Mouse (Mus musculus) intestine, embryonic 14.5 days (tissue): ENCODE measurements around the gene Rapgef2. TPM values are rescaled to one million over a fixed set of nuclear protein-coding genes. Genes with fewer than 3 reads are reported as not detected.

Experiments
- ATAC-seq: fragments of 200-750 bp; cut with Nextera tagmentation; replicated peaks from 2 replicates; pipeline ENCODE4 v1.8.0; 2017; ENCODE audit warnings: low read depth, moderate number of reproducible peaks, moderate TSS enrichment, moderate library complexity; ENCODE audit not compliant: low FRiP score, low TSS enrichment
- DNase-seq: peaks from one replicate; pipeline ENCODE4 v3.0.0-alpha.2; 2018; ENCODE audit warnings: low spot score
- H3K27ac ChIP-seq: fragments of 300-500 bp; sonication (generic); 2 replicates; pipeline ENCODE4 v1.5.1; 2014; ENCODE audit warnings: low read depth, mild to moderate bottlenecking, control low read depth
- H3K27me3 ChIP-seq: fragments of 300-500 bp; sonication (generic); replicated peaks from 2 replicates; pipeline ENCODE4 v1.6.1; 2014; ENCODE audit warnings: low read length, control low read depth; ENCODE audit not compliant: control insufficient read depth, insufficient read depth
- H3K36me3 ChIP-seq: fragments of 300-500 bp; sonication (generic); 2 replicates; pipeline ENCODE4 v1.6.1; 2014; ENCODE audit warnings: low read length, control low read depth; ENCODE audit not compliant: control insufficient read depth, insufficient read depth
- H3K4me1 ChIP-seq: fragments of 300-500 bp; sonication (generic); replicated peaks from 2 replicates; pipeline ENCODE4 v1.6.1; 2014; ENCODE audit warnings: low read length, control low read depth, mixed read lengths; ENCODE audit not compliant: control insufficient read depth, insufficient read depth
- H3K4me2 ChIP-seq: fragments of 300-500 bp; sonication (generic); 2 replicates; pipeline ENCODE4 v1.6.1; 2014; ENCODE audit warnings: low read length
- H3K4me3 ChIP-seq: fragments of 300-500 bp; sonication (generic); 2 replicates; pipeline ENCODE4 v1.5.1; 2014; ENCODE audit warnings: low read depth, low read length, control low read depth, mixed read lengths
- H3K9ac ChIP-seq: fragments of 300-500 bp; sonication (generic); 2 replicates; pipeline ENCODE4 v1.6.1; 2014; ENCODE audit warnings: mild to moderate bottlenecking, low read length
- H3K9me3 ChIP-seq: fragments of 300-500 bp; sonication (generic); 2 replicates; pipeline ENCODE4 v1.6.1; 2016; ENCODE audit warnings: low read length, control low read depth; ENCODE audit not compliant: control insufficient read depth
- WGBS: fragments of 180-500 bp; shearing (Covaris S2); extraction: QIAGEN DNeasy Blood & Tissue Kit; methylation state at CpG from one replicate; pipeline ENCODE4 v1.1.7; 2014; 5-methylcytosine and 5-hydroxymethylcytosine counted together
- polyA plus RNA-seq: library from polyadenylated mRNA; unstranded; fragments of >200 nt; fragmentation: Nextera tagmentation; extraction: Ambion mirVana; gene quantifications from 2 replicates; pipeline ENCODE4 v1.2.1, GENCODE M21; 2014

Gene Rapgef2
- polyA plus RNA-seq, 1 experiment from 2014 or later: 5.8 TPM

DNA sequence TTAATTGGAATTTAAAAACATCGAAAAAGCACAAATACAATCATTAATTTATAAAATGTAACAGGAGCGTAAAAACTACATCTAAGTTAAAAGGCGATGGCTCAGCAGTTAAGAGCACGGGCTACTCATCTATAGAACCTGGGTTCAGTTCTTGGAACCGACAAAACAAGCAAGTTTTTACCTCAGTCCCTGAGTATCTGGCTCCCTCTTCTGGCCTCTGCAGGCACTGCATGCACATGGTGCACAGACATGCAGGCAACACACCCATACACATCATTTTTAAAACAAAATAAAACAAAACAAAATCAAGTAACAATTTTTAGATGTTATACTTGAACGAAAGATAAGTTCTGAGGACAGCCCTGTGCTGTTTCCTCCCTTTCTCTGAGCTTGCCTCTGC, 176.2 kb downstream of the Rapgef2 start:
- H3K4me1 ChIP-seq: no peaks in the 10 kb centered on the region
- no peaks in the 10 kb centered on the region for H3K9me3 ChIP-seq
- no peaks in the 10 kb centered on the region for H3K27me3 ChIP-seq
- H3K4me3 ChIP-seq: no peak overlapping the region
- no peak overlapping the region for H3K9ac ChIP-seq
- no peak overlapping the region for H3K4me2 ChIP-seq
- H3K27ac ChIP-seq: no peak overlapping the region
- ATAC-seq (no peak), DNase-seq (no peak)
- no peaks in the 10 kb centered on the region for H3K36me3 ChIP-seq
- WGBS: 92% methylated on average over 6 of the region's 6 CpGs

DNA sequence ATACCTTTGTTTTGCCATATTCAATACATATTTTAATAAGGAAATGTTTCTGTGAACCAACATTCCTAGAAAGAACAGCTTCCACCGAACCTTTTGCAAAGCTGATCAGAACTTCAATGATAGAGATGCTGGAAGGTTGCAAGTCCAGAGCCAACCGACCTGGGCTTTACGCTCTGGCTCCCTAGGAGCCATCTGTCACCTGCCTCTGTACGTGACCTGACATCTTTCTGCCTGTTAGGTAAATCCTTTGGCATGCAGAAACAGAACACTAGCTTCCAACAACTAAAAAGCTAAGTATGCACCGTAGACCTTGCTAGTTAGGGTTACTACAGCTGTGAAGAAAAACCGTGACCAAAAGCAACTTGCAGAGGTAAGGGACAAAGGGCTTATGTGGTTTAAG, 178.1 kb downstream of the Rapgef2 start:
- Histone ChIP-seq H3K9ac (no peak overlapping the region), H3K9me3 (no peaks in the 10 kb centered on the region), H3K4me1 (no peaks in the 10 kb centered on the region), H3K4me2 (no peak overlapping the region), H3K4me3 (no peak overlapping the region), H3K36me3 (peaks cover 11% of the 10 kb centered on the region; the same call in 1 of the 2 replicates), H3K27ac (no peak overlapping the region), H3K27me3 (no peaks in the 10 kb centered on the region)
- 88% methylated on average over 6 of the region's 6 CpGs for WGBS
- no peak for ATAC-seq
- no peak for DNase-seq

DNA sequence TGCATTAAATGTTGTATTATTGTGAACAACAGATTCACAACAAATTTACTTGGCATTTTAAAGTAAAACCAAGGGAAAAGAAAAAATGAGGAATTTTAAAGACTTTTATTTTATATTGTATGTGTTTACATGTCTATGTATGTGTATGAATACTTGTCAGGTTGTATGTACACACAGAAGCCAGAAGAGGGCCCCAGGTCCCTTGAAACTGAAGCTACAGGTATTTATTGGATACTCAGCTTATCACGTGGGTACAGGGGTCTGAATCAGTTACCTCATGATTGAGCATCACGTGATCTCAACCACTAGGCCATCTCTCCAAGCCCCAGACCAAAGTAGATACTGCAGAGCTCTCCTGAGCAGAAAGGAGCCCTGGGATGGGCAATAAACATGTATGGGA, 180.0 kb downstream of the Rapgef2 start:
- H3K4me3 ChIP-seq: no peak overlapping the region
- H3K27ac ChIP-seq: no peak overlapping the region
- H3K36me3 ChIP-seq: peaks cover 16% of the 10 kb centered on the region; the same call in 1 of the 2 replicates
- DNase-seq (no peak), ATAC-seq (no peak)
- no peaks in the 10 kb centered on the region for H3K27me3 ChIP-seq
- 80% methylated on average over 2 of the region's 2 CpGs for WGBS
- H3K9ac ChIP-seq: no peak overlapping the region
- H3K4me2 ChIP-seq: no peak overlapping the region
- H3K4me1 ChIP-seq: no peaks in the 10 kb centered on the region
- no peaks in the 10 kb centered on the region for H3K9me3 ChIP-seq

DNA sequence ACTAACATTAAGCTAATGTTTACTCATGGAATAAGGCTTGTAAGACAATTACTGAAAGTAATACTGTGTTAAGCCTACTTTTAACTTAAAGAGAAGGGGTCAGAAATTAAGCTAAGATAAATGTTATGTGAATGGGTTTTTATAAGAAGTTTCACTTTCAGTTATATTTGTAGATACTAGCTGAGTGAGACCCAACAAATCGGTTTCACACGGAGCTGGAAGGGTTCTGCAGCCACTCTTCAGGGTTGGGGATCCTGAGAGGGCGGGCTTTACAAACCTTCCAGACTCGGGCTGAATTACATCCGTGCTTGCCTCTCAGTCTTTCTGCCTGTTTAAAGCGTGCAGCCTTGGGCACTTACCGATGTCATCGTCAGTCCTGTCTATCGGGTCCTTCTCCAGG, 182.7 kb downstream of the Rapgef2 start:
- Histone ChIP-seq H3K27me3 (no peaks in the 10 kb centered on the region), H3K9me3 (no peaks in the 10 kb centered on the region), H3K4me1 (no peaks in the 10 kb centered on the region), H3K36me3 (peaks cover 20% of the 10 kb centered on the region; the same call in 1 of the 2 replicates), H3K27ac (no peak overlapping the region), H3K4me2 (no peak overlapping the region), H3K9ac (no peak overlapping the region), H3K4me3 (no peak overlapping the region)
- WGBS: 94% methylated on average over 9 of the region's 9 CpGs
- no peak for DNase-seq
- no peak for ATAC-seq

DNA sequence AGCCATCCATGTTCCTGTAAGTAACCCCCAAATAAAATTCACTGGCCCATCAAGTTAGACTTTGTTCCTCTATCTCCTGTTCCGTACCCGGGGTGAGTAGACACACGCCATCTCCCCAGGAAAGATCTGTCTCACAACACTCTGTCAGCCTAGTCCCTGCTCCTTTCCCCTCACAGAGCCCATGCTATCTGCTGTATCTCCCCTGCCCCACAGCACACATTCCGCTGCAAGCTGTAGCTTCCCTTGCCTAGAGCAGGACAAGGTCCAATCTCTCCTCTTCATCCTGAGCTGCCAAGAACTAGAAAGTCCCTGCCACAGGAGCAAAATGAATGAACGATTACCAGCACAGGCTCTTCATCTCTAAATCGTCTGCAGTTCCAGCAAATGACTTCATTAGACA, 184.6 kb downstream of the Rapgef2 start:
- no peak overlapping the region for H3K4me3 ChIP-seq
- DNase-seq: no peak
- H3K27me3 ChIP-seq: no peaks in the 10 kb centered on the region
- WGBS: 79% methylated on average over 6 of the region's 6 CpGs
- 0 out of 2 replicates have a peak, but pooled peaks have one; percentile 15 for ATAC-seq
- peaks cover 28% of the 10 kb centered on the region for H3K36me3 ChIP-seq
- H3K9ac ChIP-seq: no peak overlapping the region
- H3K9me3 ChIP-seq: no peaks in the 10 kb centered on the region
- H3K4me1 ChIP-seq: no peaks in the 10 kb centered on the region
- no peak overlapping the region for H3K27ac ChIP-seq
- H3K4me2 ChIP-seq: no peak overlapping the region

DNA sequence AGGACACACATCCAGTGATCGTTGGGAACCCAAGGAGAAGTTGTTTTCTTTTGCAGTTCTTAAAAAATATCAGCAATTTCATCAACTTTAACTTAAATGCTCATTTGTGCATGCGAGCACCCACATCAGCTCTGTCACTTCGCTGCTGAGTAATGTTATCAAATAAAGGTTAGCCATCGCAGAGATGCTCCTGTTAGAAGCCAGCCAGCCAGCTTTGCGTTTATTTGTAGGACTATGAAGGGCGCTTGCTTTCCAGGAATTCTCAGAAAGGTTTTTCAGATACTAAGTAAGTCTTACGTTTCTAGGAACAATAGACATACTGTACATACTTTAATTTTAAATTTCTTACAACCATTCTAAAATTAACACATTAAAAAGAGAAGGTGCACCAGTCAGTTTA, 185.5 kb downstream of the Rapgef2 start:
- no peaks in the 10 kb centered on the region for H3K4me1 ChIP-seq
- no peak overlapping the region for H3K4me3 ChIP-seq
- ATAC-seq (no peak), DNase-seq (no peak)
- no peak overlapping the region for H3K27ac ChIP-seq
- peaks cover 28% of the 10 kb centered on the region for H3K36me3 ChIP-seq
- WGBS: 93% methylated on average over 7 of the region's 7 CpGs
- H3K4me2 ChIP-seq: no peak overlapping the region
- H3K9ac ChIP-seq: no peak overlapping the region
- H3K9me3 ChIP-seq: no peaks in the 10 kb centered on the region
- H3K27me3 ChIP-seq: no peaks in the 10 kb centered on the region

DNA sequence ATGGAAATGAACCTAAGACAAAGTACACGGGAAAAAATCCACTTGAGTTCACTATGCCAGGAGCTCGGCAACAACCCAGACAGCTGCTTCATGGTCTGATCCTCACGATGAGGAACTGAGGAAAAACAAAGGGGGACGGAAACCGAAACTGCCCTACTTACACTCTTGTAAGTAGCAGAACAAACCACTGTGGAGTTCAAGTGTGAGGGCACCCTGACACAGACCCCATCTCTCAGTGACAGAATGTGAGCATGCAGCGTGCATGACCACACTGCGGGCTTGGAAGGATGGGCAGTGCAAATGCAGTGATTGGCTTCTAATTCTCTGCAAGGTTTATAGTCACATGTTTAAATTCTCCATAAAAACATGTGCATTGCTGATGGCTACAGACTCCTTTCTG, 197.2 kb downstream of the Rapgef2 start:
- no peak overlapping the region for H3K27ac ChIP-seq
- ATAC-seq (no peak), DNase-seq (no peak)
- WGBS: 83% methylated on average over 7 of the region's 7 CpGs
- no peaks in the 10 kb centered on the region for H3K27me3 ChIP-seq
- no peaks in the 10 kb centered on the region for H3K4me1 ChIP-seq
- peaks cover 73% of the 10 kb centered on the region for H3K36me3 ChIP-seq
- no peak overlapping the region for H3K9ac ChIP-seq
- no peaks in the 10 kb centered on the region for H3K9me3 ChIP-seq
- H3K4me3 ChIP-seq: no peak overlapping the region
- H3K4me2 ChIP-seq: no peak overlapping the region

DNA sequence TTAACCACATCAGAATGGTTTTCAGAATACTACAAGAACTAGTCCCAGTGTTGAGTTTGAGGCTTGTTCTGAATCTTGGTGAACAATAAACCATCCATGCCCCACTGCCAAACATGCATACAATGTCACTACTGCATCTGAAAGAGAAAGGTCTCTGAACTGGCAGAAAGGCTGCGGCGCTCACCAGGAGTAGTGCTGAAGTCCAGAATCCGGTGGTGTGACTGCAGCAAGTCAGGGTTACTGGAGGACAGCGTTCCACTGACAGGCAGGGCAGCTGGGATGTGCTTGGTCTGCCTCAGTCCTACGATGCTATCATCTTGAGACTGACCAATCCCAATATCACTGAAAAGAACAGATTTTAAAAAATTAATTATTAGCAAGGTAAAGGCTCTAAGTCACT, 197.9 kb downstream of the Rapgef2 start:
- no peak for ATAC-seq
- Histone ChIP-seq H3K4me1 (no peaks in the 10 kb centered on the region), H3K4me2 (no peak overlapping the region), H3K9me3 (no peaks in the 10 kb centered on the region), H3K27ac (no peak overlapping the region), H3K27me3 (no peaks in the 10 kb centered on the region), H3K4me3 (no peak overlapping the region), H3K9ac (no peak overlapping the region), H3K36me3 (peaks cover 74% of the 10 kb centered on the region)
- WGBS: 93% methylated on average over 5 of the region's 5 CpGs
- DNase-seq: no peak

DNA sequence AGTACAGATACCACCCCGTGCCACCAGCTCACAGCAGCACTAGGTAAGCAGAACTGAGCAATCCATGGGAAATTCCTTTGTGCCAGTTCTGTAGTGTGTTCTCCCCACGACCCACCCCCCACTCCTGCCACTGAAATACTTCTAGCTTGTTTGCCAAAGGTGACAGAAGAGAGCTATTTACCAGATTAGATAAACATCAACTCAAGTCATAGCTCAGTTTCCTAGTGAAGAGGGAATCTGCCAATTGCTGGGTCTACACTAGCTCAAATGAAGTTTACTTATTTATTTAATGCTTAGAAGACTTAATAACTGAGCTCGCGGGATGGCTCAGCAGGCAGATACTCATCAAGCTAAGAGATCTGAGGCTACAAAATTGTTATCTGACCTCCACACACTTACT, 200.0 kb downstream of the Rapgef2 start:
- H3K9me3 ChIP-seq: no peaks in the 10 kb centered on the region
- H3K4me1 ChIP-seq: no peaks in the 10 kb centered on the region
- WGBS: 71% methylated on average over 4 of the region's 4 CpGs
- no peak overlapping the region for H3K4me3 ChIP-seq
- ATAC-seq (no peak), DNase-seq (no peak)
- no peak overlapping the region for H3K4me2 ChIP-seq
- no peak overlapping the region for H3K27ac ChIP-seq
- no peak overlapping the region for H3K9ac ChIP-seq
- H3K27me3 ChIP-seq: no peaks in the 10 kb centered on the region
- peaks cover 72% of the 10 kb centered on the region for H3K36me3 ChIP-seq
